Mouse (Mus musculus): ENCODE measurements around the gene Lamc2. TPM values are rescaled to one million over a fixed set of nuclear protein-coding genes. Genes with fewer than 3 reads are reported as not detected.

Lamc2 gene
- total RNA-seq, 2 experiments from 2014 or later: 2.8 to 6.2 TPM

GRCm38 (mm10) chr1:153138486-153138885 lies 47.8 kb downstream of the Lamc2 start:
- DNase-seq (ENCODE audit: low spot score in 2 of 2): peak in 1 of 2 experiments; percentile 26
- intact Hi-C loops (cut with DNase I): no loop called here

GRCm38 (mm10) chr1:153136647-153137046 lies 49.6 kb downstream of the Lamc2 start:
- DNase-seq (ENCODE audit: low spot score in 2 of 2): no peak
- intact Hi-C loops (cut with DNase I): no loop called here

- intact Hi-C loops (cut with DNase I): no loop called here
- peak in 1 of 2 experiments; percentile 22 for DNase-seq (ENCODE audit: low spot score in 2 of 2)
Measured at GRCm38 (mm10) chr1:153133865-153134781, 52.1 kb downstream of the Lamc2 start.

- peak; percentile 16 to 44 for DNase-seq (ENCODE audit: low spot score in 2 of 2)
- intact Hi-C loops (cut with DNase I): loop anchor here (10.0 kb wide), 1 partner anchor 105 kb away; no protein-coding TSS in a partner anchor
Measured at GRCm38 (mm10) chr1:153129992-153130713, 56.1 kb downstream of the Lamc2 start.

GRCm38 (mm10) chr1:153128780-153129179 lies 57.5 kb downstream of the Lamc2 start:
- intact Hi-C loops (cut with DNase I): loop anchor here (10.0 kb wide), 1 partner anchor 106 kb away; no protein-coding TSS in a partner anchor
- no peak for DNase-seq (ENCODE audit: low spot score in 2 of 2)

GRCm38 (mm10) chr1:153127622-153128021 lies 58.6 kb downstream of the Lamc2 start:
- intact Hi-C loops (cut with DNase I): loop anchor here (10.0 kb wide), 1 partner anchor 107 kb away; no protein-coding TSS in a partner anchor
- DNase-seq (ENCODE audit: low spot score in 2 of 2): no peak

- intact Hi-C loops (cut with DNase I): loop anchor here (10.0 kb wide), 1 partner anchor 108 kb away; no protein-coding TSS in a partner anchor
- DNase-seq (ENCODE audit: low spot score in 2 of 2): no peak
Measured at GRCm38 (mm10) chr1:153126491-153127381, 59.5 kb downstream of the Lamc2 start.

- no peak for DNase-seq (ENCODE audit: low spot score in 2 of 2)
- intact Hi-C loops (cut with DNase I): loop anchor here (10.0 kb wide), 1 partner anchor 109 kb away; no protein-coding TSS in a partner anchor
Measured at GRCm38 (mm10) chr1:153125287-153126275, 60.7 kb downstream of the Lamc2 start.

- DNase-seq (ENCODE audit: low spot score in 2 of 2): no peak
- intact Hi-C loops (cut with DNase I): loop anchor here (10.0 kb wide), 1 partner anchor 110 kb away; no protein-coding TSS in a partner anchor
Measured at GRCm38 (mm10) chr1:153124502-153124901, 61.7 kb downstream of the Lamc2 start.

GRCm38 (mm10) chr1:153122764-153123163 lies 63.5 kb downstream of the Lamc2 start:
- intact Hi-C loops (cut with DNase I): loop anchor here (10.0 kb wide), 1 partner anchor 112 kb away; no protein-coding TSS in a partner anchor
- no peak for DNase-seq (ENCODE audit: low spot score in 2 of 2)

- no peak for DNase-seq (ENCODE audit: low spot score in 2 of 2)
- intact Hi-C loops (cut with DNase I): loop anchor here (10.0 kb wide), 1 partner anchor 113 kb away; no protein-coding TSS in a partner anchor
Measured at GRCm38 (mm10) chr1:153121320-153121719, 64.9 kb downstream of the Lamc2 start.

- intact Hi-C loops (cut with DNase I): loop anchor here (10.0 kb wide), 1 partner anchor 114 kb away; no protein-coding TSS in a partner anchor
- no peak for DNase-seq (ENCODE audit: low spot score in 2 of 2)
Measured at GRCm38 (mm10) chr1:153120544-153120943, 65.7 kb downstream of the Lamc2 start.

- DNase-seq (ENCODE audit: low spot score in 2 of 2): no peak
- intact Hi-C loops (cut with DNase I): no loop called here
Measured at GRCm38 (mm10) chr1:153115315-153115714, 70.9 kb downstream of the Lamc2 start.

GRCm38 (mm10) chr1:153111596-153111995 lies 74.7 kb downstream of the Lamc2 start:
- DNase-seq (ENCODE audit: low spot score in 2 of 2): no peak
- intact Hi-C loops (cut with DNase I): no loop called here

- intact Hi-C loops (cut with DNase I): no loop called here
Measured at GRCm38 (mm10) chr1:153109836-153110235, 76.4 kb downstream of the Lamc2 start.

GRCm38 (mm10) chr1:153109346-153109745 lies 76.9 kb downstream of the Lamc2 start:
- DNase-seq (ENCODE audit: low spot score in 2 of 2): no peak
- intact Hi-C loops (cut with DNase I): no loop called here

More at GRCm38 (mm10) chr1:153109836-153110235, 76.4 kb downstream of the Lamc2 start:
- no peak for DNase-seq (ENCODE audit: low spot score in 2 of 2)

GRCm38 (mm10) chr1:153107866-153108265 lies 78.4 kb downstream of the Lamc2 start:
- DNase-seq (ENCODE audit: low spot score in 2 of 2): peak in 1 of 2 experiments; percentile 35
- intact Hi-C loops (cut with DNase I): no loop called here

Measured in left cerebral cortex, postnatal 14 days (tissue).